Mouse (Mus musculus): ENCODE measurements around the gene Gjc2. TPM values are rescaled to one million over a fixed set of nuclear protein-coding genes. Genes with fewer than 3 reads are reported as not detected.
"Not testable (repeated sequence)": the region's sequence is repeated elsewhere in the genome, so short reads cannot be mapped to it uniquely, and the experiment has no call there.

Gjc2 gene
- total and polyA plus RNA-seq, 2 experiments from 2014 or later: 0.38 to 3.2 TPM

- ATAC-seq: no peak
- Histone ChIP-seq H3K4me2 (ENCODE audit: low read depth, low read length) (no peak overlapping the region), H3K36me3 (ENCODE audit: insufficient read depth, low read length) (no peaks in the 10 kb centered on the region), H3K27me3 (ENCODE audit: insufficient read depth, low read length) (no peaks in the 10 kb centered on the region), H3K4me3 (ENCODE audit: low read length) (no peak overlapping the region), H3K9me3 (ENCODE audit: low read length) (no peaks in the 10 kb centered on the region), H3K27ac (no peak overlapping the region), H3K4me1 (ENCODE audit: insufficient read depth, low read length) (no peaks in the 10 kb centered on the region), H3K9ac (replicated peaks; ENCODE audit: low read length) (no peak overlapping the region)
- DNase-seq (ENCODE audit: low spot score): no peak
- no peak for TF ChIP-seq CTCF (IDR thresholded peaks at IDR 0.05; ENCODE audit: low read depth)
- WGBS: 90% methylated on average over 4 of the region's 4 CpGs
These were observed 35.5 kb upstream of the Gjc2 start for GRCm38 (mm10) chr11:59218389-59218998.

GRCm38 (mm10) chr11:59216955-59217354, 33.9 kb upstream of the Gjc2 start:
- Histone ChIP-seq H3K4me3 (ENCODE audit: low read length) (no peak overlapping the region), H3K27ac (no peak overlapping the region), H3K9me3 (ENCODE audit: low read length) (no peaks in the 10 kb centered on the region), H3K9ac (replicated peaks; ENCODE audit: low read length) (no peak overlapping the region), H3K4me2 (ENCODE audit: low read depth, low read length) (no peak overlapping the region), H3K4me1 (ENCODE audit: insufficient read depth, low read length) (no peaks in the 10 kb centered on the region), H3K36me3 (ENCODE audit: insufficient read depth, low read length) (no peaks in the 10 kb centered on the region), H3K27me3 (ENCODE audit: insufficient read depth, low read length) (no peaks in the 10 kb centered on the region)
- no peak for DNase-seq (ENCODE audit: low spot score)
- ATAC-seq: no peak
- TF ChIP-seq CTCF (IDR thresholded peaks at IDR 0.05; ENCODE audit: low read depth): no peak
- WGBS: 89% methylated on average over 3 of the region's 3 CpGs

DNA sequence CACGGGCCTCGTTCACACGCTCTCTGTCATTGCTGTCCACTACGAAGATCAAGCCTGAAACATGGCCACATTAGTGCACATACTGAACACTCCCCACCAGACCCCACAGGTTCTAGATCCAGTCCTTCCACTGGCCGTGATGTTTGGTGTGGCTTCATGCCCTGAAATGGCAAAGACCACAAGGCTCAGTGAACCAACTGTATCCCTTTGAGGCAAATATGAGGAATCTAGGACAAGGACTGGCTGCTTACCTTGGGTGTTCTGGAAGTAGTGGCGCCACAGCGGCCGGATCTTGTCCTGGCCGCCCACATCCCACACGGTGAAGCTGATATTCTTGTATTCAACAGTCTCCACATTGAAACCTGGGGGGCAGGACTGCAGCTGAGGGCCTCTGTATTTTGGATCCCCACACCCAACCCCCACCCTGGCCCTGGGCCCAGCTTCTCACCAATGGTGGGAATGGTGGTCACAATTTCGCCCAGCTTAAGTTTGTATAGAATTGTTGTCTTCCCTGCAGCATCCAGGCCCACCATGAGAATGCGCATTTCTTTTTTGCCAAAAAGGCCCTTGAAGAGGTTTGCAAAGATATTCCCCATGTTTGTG, 30.0 kb upstream of the Gjc2 start:
- H3K27ac ChIP-seq: no peak overlapping the region
- no peak for TF ChIP-seq CTCF (IDR thresholded peaks at IDR 0.05; ENCODE audit: low read depth)
- H3K36me3 ChIP-seq (ENCODE audit: insufficient read depth, low read length): peaks cover 19% of the 10 kb centered on the region
- H3K27me3 ChIP-seq (ENCODE audit: insufficient read depth, low read length): no peaks in the 10 kb centered on the region
- DNase-seq (ENCODE audit: low spot score) (no peak), ATAC-seq (no peak)
- 0 out of 2 replicates have a peak, but pooled peaks cover 3% of the 10 kb centered on the region for H3K4me1 ChIP-seq (ENCODE audit: insufficient read depth, low read length)
- H3K9ac ChIP-seq (replicated peaks; ENCODE audit: low read length): no peak overlapping the region
- WGBS: 91% methylated on average over 12 of the region's 12 CpGs
- no peak overlapping the region for H3K4me2 ChIP-seq (ENCODE audit: low read depth, low read length)
- H3K4me3 ChIP-seq (ENCODE audit: low read length): no peak overlapping the region
- no peaks in the 10 kb centered on the region for H3K9me3 ChIP-seq (ENCODE audit: low read length)

- H3K4me2 ChIP-seq (ENCODE audit: low read depth, low read length); H3K4me1 ChIP-seq (ENCODE audit: insufficient read depth, low read length); H3K27ac ChIP-seq; ATAC-seq; H3K9me3 ChIP-seq (ENCODE audit: low read length); H3K9ac ChIP-seq (replicated peaks; ENCODE audit: low read length); DNase-seq (ENCODE audit: low spot score); H3K4me3 ChIP-seq (ENCODE audit: low read length); H3K27me3 ChIP-seq (ENCODE audit: insufficient read depth, low read length): not testable (repeated sequence)
- 85% methylated on average over 12 of the region's 12 CpGs for WGBS
- H3K36me3 ChIP-seq (ENCODE audit: insufficient read depth, low read length): peaks cover 19% of the 10 kb centered on the region
These were observed 29.3 kb upstream of the Gjc2 start for GRCm38 (mm10) chr11:59212320-59212719.

GRCm38 (mm10) chr11:59211561-59211960, 28.5 kb upstream of the Gjc2 start:
- H3K9me3 ChIP-seq (ENCODE audit: low read length); DNase-seq (ENCODE audit: low spot score); H3K27me3 ChIP-seq (ENCODE audit: insufficient read depth, low read length); H3K9ac ChIP-seq (replicated peaks; ENCODE audit: low read length); H3K27ac ChIP-seq; H3K4me2 ChIP-seq (ENCODE audit: low read depth, low read length); H3K4me3 ChIP-seq (ENCODE audit: low read length); H3K4me1 ChIP-seq (ENCODE audit: insufficient read depth, low read length); ATAC-seq: not testable (repeated sequence)
- H3K36me3 ChIP-seq (ENCODE audit: insufficient read depth, low read length): peaks cover 19% of the 10 kb centered on the region
- 88% methylated on average over 9 of the region's 9 CpGs for WGBS

GRCm38 (mm10) chr11:59210020-59210419, 27.0 kb upstream of the Gjc2 start:
- Histone ChIP-seq H3K4me2 (ENCODE audit: low read depth, low read length) (no peak overlapping the region), H3K9ac (replicated peaks; ENCODE audit: low read length) (no peak overlapping the region), H3K4me1 (ENCODE audit: insufficient read depth, low read length) (0 out of 2 replicates have a peak, but pooled peaks cover 3% of the 10 kb centered on the region), H3K36me3 (ENCODE audit: insufficient read depth, low read length) (peaks cover 34% of the 10 kb centered on the region), H3K9me3 (ENCODE audit: low read length) (no peaks in the 10 kb centered on the region), H3K27me3 (ENCODE audit: insufficient read depth, low read length) (no peaks in the 10 kb centered on the region), H3K4me3 (ENCODE audit: low read length) (no peak overlapping the region), H3K27ac (no peak overlapping the region)
- TF ChIP-seq CTCF (IDR thresholded peaks at IDR 0.05; ENCODE audit: low read depth): no peak
- 72% methylated on average over 4 of the region's 4 CpGs for WGBS
- ATAC-seq (no peak), DNase-seq (ENCODE audit: low spot score) (no peak)

GRCm38 (mm10) chr11:59209580-59209979, 26.6 kb upstream of the Gjc2 start:
- peak overlapping the region; percentile 89 for H3K4me2 ChIP-seq (ENCODE audit: low read depth, low read length)
- H3K27ac ChIP-seq: peak overlapping the region; percentile 95; the same call in 1 of the 2 replicates
- no peak overlapping the region for H3K9ac ChIP-seq (replicated peaks; ENCODE audit: low read length)
- no peaks in the 10 kb centered on the region for H3K27me3 ChIP-seq (ENCODE audit: insufficient read depth, low read length)
- H3K9me3 ChIP-seq (ENCODE audit: low read length): no peaks in the 10 kb centered on the region
- ATAC-seq: no peak
- no peak overlapping the region for H3K4me3 ChIP-seq (ENCODE audit: low read length)
- TF ChIP-seq CTCF (IDR thresholded peaks at IDR 0.05; ENCODE audit: low read depth): no peak
- H3K4me1 ChIP-seq (ENCODE audit: insufficient read depth, low read length): 0 out of 2 replicates have a peak, but pooled peaks cover 3% of the 10 kb centered on the region
- 44% methylated on average over 5 of the region's 5 CpGs for WGBS
- peak; percentile 8 for DNase-seq (ENCODE audit: low spot score)
- peaks cover 34% of the 10 kb centered on the region for H3K36me3 ChIP-seq (ENCODE audit: insufficient read depth, low read length)

Measured in hindbrain, postnatal 0 days (tissue).